Mouse (Mus musculus) intestine, embryonic 14.5 days (tissue): ENCODE results near the gene Pde6h. TPM values are rescaled to one million over a fixed set of nuclear protein-coding genes. Genes with fewer than 3 reads are reported as not detected.

Source experiments
- ATAC-seq: fragments of 200-750 bp; cut with Nextera tagmentation; replicated peaks from 2 replicates; pipeline ENCODE4 v1.8.0; 2017; ENCODE audit warnings: low read depth, moderate number of reproducible peaks, moderate TSS enrichment, moderate library complexity; ENCODE audit not compliant: low FRiP score, low TSS enrichment
- DNase-seq: peaks from one replicate; pipeline ENCODE4 v3.0.0-alpha.2; 2018; ENCODE audit warnings: low spot score
- H3K27ac ChIP-seq: fragments of 300-500 bp; sonication (generic); 2 replicates; pipeline ENCODE4 v1.5.1; 2014; ENCODE audit warnings: low read depth, mild to moderate bottlenecking, control low read depth
- H3K27me3 ChIP-seq: fragments of 300-500 bp; sonication (generic); replicated peaks from 2 replicates; pipeline ENCODE4 v1.6.1; 2014; ENCODE audit warnings: low read length, control low read depth; ENCODE audit not compliant: control insufficient read depth, insufficient read depth
- H3K36me3 ChIP-seq: fragments of 300-500 bp; sonication (generic); 2 replicates; pipeline ENCODE4 v1.6.1; 2014; ENCODE audit warnings: low read length, control low read depth; ENCODE audit not compliant: control insufficient read depth, insufficient read depth
- H3K4me1 ChIP-seq: fragments of 300-500 bp; sonication (generic); replicated peaks from 2 replicates; pipeline ENCODE4 v1.6.1; 2014; ENCODE audit warnings: low read length, control low read depth, mixed read lengths; ENCODE audit not compliant: control insufficient read depth, insufficient read depth
- H3K4me2 ChIP-seq: fragments of 300-500 bp; sonication (generic); 2 replicates; pipeline ENCODE4 v1.6.1; 2014; ENCODE audit warnings: low read length
- H3K4me3 ChIP-seq: fragments of 300-500 bp; sonication (generic); 2 replicates; pipeline ENCODE4 v1.5.1; 2014; ENCODE audit warnings: low read depth, low read length, control low read depth, mixed read lengths
- H3K9ac ChIP-seq: fragments of 300-500 bp; sonication (generic); 2 replicates; pipeline ENCODE4 v1.6.1; 2014; ENCODE audit warnings: mild to moderate bottlenecking, low read length
- H3K9me3 ChIP-seq: fragments of 300-500 bp; sonication (generic); 2 replicates; pipeline ENCODE4 v1.6.1; 2016; ENCODE audit warnings: low read length, control low read depth; ENCODE audit not compliant: control insufficient read depth
- WGBS: fragments of 180-500 bp; shearing (Covaris S2); extraction: QIAGEN DNeasy Blood & Tissue Kit; methylation state at CpG from one replicate; pipeline ENCODE4 v1.1.7; 2014; 5-methylcytosine and 5-hydroxymethylcytosine counted together
- polyA plus RNA-seq: library from polyadenylated mRNA; unstranded; fragments of >200 nt; fragmentation: Nextera tagmentation; extraction: Ambion mirVana; gene quantifications from 2 replicates; pipeline ENCODE4 v1.2.1, GENCODE M21; 2014

Gene Pde6h
- polyA plus RNA-seq, 1 experiment from 2014 or later: not detected

GRCm38 (mm10) chr6:136930677-136931076, 7.0 kb downstream of the Pde6h start:
- Histone ChIP-seq H3K4me1 (peaks cover 9% of the 10 kb centered on the region), H3K9me3 (no peaks in the 10 kb centered on the region), H3K36me3 (no peaks in the 10 kb centered on the region), H3K27me3 (no peaks in the 10 kb centered on the region), H3K27ac (peak overlapping the region; percentile 89), H3K4me2 (peak overlapping the region; percentile 44), H3K4me3 (0 out of 2 replicates have a peak overlapping the region, but pooled peaks have one; percentile 4), H3K9ac (0 out of 2 replicates have a peak overlapping the region, but pooled peaks have one; percentile 13)
- peak; percentile 87 for ATAC-seq
- DNase-seq: peak; percentile 77
- 6% methylated on average over 12 of the region's 12 CpGs for WGBS

- Histone ChIP-seq H3K9ac (0 out of 2 replicates have a peak overlapping the region, but pooled peaks have one; percentile 13), H3K36me3 (no peaks in the 10 kb centered on the region), H3K4me1 (peaks cover 9% of the 10 kb centered on the region), H3K4me2 (peak overlapping the region; percentile 44; the same call in 1 of the 2 replicates), H3K27ac (peak overlapping the region; percentile 89), H3K9me3 (no peaks in the 10 kb centered on the region), H3K27me3 (no peaks in the 10 kb centered on the region), H3K4me3 (no peak overlapping the region)
- DNase-seq: no peak
- WGBS: 73% methylated on average over 13 of the region's 13 CpGs
- no peak for ATAC-seq
Measured at GRCm38 (mm10) chr6:136931246-136931645, 7.6 kb downstream of the Pde6h start.

- Histone ChIP-seq H3K27ac (no peak overlapping the region), H3K4me1 (peaks cover 14% of the 10 kb centered on the region), H3K9me3 (no peaks in the 10 kb centered on the region), H3K9ac (no peak overlapping the region), H3K36me3 (no peaks in the 10 kb centered on the region), H3K4me3 (no peak overlapping the region), H3K4me2 (no peak overlapping the region), H3K27me3 (no peaks in the 10 kb centered on the region)
- no peak for ATAC-seq
- no peak for DNase-seq
- WGBS: 86% methylated on average over 7 of the region's 7 CpGs
Measured at GRCm38 (mm10) chr6:136934068-136934467, 10.4 kb downstream of the Pde6h start.

- ATAC-seq (no peak), DNase-seq (no peak)
- peaks cover 14% of the 10 kb centered on the region for H3K4me1 ChIP-seq
- WGBS: 65% methylated on average over 3 of the region's 3 CpGs
- no peaks in the 10 kb centered on the region for H3K36me3 ChIP-seq
- H3K27ac ChIP-seq: no peak overlapping the region
- H3K27me3 ChIP-seq: no peaks in the 10 kb centered on the region
- no peak overlapping the region for H3K9ac ChIP-seq
- H3K4me3 ChIP-seq: no peak overlapping the region
- no peak overlapping the region for H3K4me2 ChIP-seq
- no peaks in the 10 kb centered on the region for H3K9me3 ChIP-seq
Measured at GRCm38 (mm10) chr6:136935233-136935632, 11.6 kb downstream of the Pde6h start.

GRCm38 (mm10) chr6:136936361-136936760, 12.7 kb downstream of the Pde6h start:
- no peak overlapping the region for H3K4me3 ChIP-seq
- no peak overlapping the region for H3K4me2 ChIP-seq
- H3K36me3 ChIP-seq: no peaks in the 10 kb centered on the region
- H3K27me3 ChIP-seq: no peaks in the 10 kb centered on the region
- no peak overlapping the region for H3K9ac ChIP-seq
- ATAC-seq: no peak
- 76% methylated on average over 9 of the region's 9 CpGs for WGBS
- no peak overlapping the region for H3K27ac ChIP-seq
- no peaks in the 10 kb centered on the region for H3K9me3 ChIP-seq
- H3K4me1 ChIP-seq: peaks cover 9% of the 10 kb centered on the region
- DNase-seq: no peak

GRCm38 (mm10) chr6:136937117-136937516, 13.5 kb downstream of the Pde6h start:
- DNase-seq (no peak), ATAC-seq (no peak)
- H3K36me3 ChIP-seq: no peaks in the 10 kb centered on the region
- 78% methylated on average over 3 of the region's 3 CpGs for WGBS
- no peaks in the 10 kb centered on the region for H3K27me3 ChIP-seq
- no peaks in the 10 kb centered on the region for H3K9me3 ChIP-seq
- no peak overlapping the region for H3K4me3 ChIP-seq
- peaks cover 14% of the 10 kb centered on the region for H3K4me1 ChIP-seq
- no peak overlapping the region for H3K9ac ChIP-seq
- no peak overlapping the region for H3K4me2 ChIP-seq
- no peak overlapping the region for H3K27ac ChIP-seq

- peaks cover 14% of the 10 kb centered on the region for H3K4me1 ChIP-seq
- WGBS: 75% methylated on average over 18 of the region's 18 CpGs
- DNase-seq: no peak
- ATAC-seq: no peak
- no peak overlapping the region for H3K4me2 ChIP-seq
- H3K9ac ChIP-seq: no peak overlapping the region
- H3K27me3 ChIP-seq: no peaks in the 10 kb centered on the region
- H3K4me3 ChIP-seq: no peak overlapping the region
- H3K27ac ChIP-seq: no peak overlapping the region
- no peaks in the 10 kb centered on the region for H3K36me3 ChIP-seq
- no peaks in the 10 kb centered on the region for H3K9me3 ChIP-seq
Measured at GRCm38 (mm10) chr6:136938331-136939126, 14.9 kb downstream of the Pde6h start.

- Histone ChIP-seq H3K4me1 (peaks cover 14% of the 10 kb centered on the region), H3K4me3 (no peak overlapping the region), H3K27ac (no peak overlapping the region), H3K4me2 (no peak overlapping the region), H3K27me3 (no peaks in the 10 kb centered on the region), H3K36me3 (no peaks in the 10 kb centered on the region), H3K9me3 (no peaks in the 10 kb centered on the region), H3K9ac (no peak overlapping the region)
- WGBS: 78% methylated on average over 14 of the region's 14 CpGs
- ATAC-seq (no peak), DNase-seq (no peak)
Measured at GRCm38 (mm10) chr6:136939326-136940187, 15.9 kb downstream of the Pde6h start.
